8 mouse cellular contexts compared by ENCODE assay signal in genomic region chr1:172481540-172482280, GRCm38 (mm10). TPM values are rescaled to one million over a fixed set of nuclear protein-coding genes. Genes with fewer than 3 reads are reported as not detected.
DNase-seq lines count a peak whose midpoint lies in the region; ATAC-seq lines count a peak whose summit lies in the region.

Gene Igsf9 (plus strand): TSS chr1:172481788.

- H3K4me1 ChIP-seq in intestine, embryonic 15.5 days (replicated peaks) = peaks cover 41% of the 10 kb centered on the region

- H3K27ac ChIP-seq in intestine, embryonic 15.5 days = peak within 1 kb of the TSS; percentile 91

- no peaks in the 10 kb centered on the region for H3K9me3 ChIP-seq in intestine, embryonic 15.5 days

- peak; percentile 93 for ATAC-seq in intestine, embryonic 15.5 days
- peak; percentile 86 for ATAC-seq in megakaryocyte-erythroid progenitor cell, adult 5-6 weeks (replicated peaks; ENCODE audit: low FRiP score, low TSS enrichment, poor library complexity, severe bottlenecking)

- H3K27me3 ChIP-seq in intestine, embryonic 15.5 days (replicated peaks) = no peaks in the 10 kb centered on the region

- peak; percentile 82 to 89 for DNase-seq in adrenal gland, adult (ENCODE audit: inconsistent age in 2 of 2, low spot score in 1 of 2)
- DNase-seq in embryo, embryonic 11 days = peak; percentile 98
- peak; percentile 76 to 88 for DNase-seq in gastrocnemius, postnatal 4 days (ENCODE audit: low spot score in 2 of 2)
- DNase-seq in left cerebral cortex, postnatal 14 days (ENCODE audit: low spot score in 2 of 2) = peak; percentile 95 to 96
- DNase-seq in right cerebral cortex, postnatal 25 days = peak; percentile 93
- peak; percentile 84 to 88 for DNase-seq in urinary bladder, postnatal 36 days (ENCODE audit: low spot score in 2 of 2)

- intact Hi-C loops in left cerebral cortex, postnatal 14 days (cut with DNase I) = no loop called here

- peak within 1 kb of the TSS; percentile 85 for H3K4me2 ChIP-seq in intestine, embryonic 15.5 days (replicated peaks)

- no peaks in the 10 kb centered on the region for H3K36me3 ChIP-seq in intestine, embryonic 15.5 days

- under 1% methylated on average over 38 of the region's 38 CpGs for WGBS in intestine, embryonic 15.5 days

- H3K9ac ChIP-seq in intestine, embryonic 15.5 days = peak within 1 kb of the TSS; percentile 63

- peak within 1 kb of the TSS; percentile 53 for H3K4me3 ChIP-seq in intestine, embryonic 15.5 days (replicated peaks)

RNA-seq across cellular contexts. Expression of gene Igsf9, which starts in this region (rescaled TPM):
- 1 to 10 TPM; 1.7 to 2.3 TPM for total RNA-seq in gastrocnemius, postnatal 4 days (2021)
- 68.7 and 77.8 TPM in 2 replicates for polyA plus RNA-seq in intestine, embryonic 15.5 days (2015; fragmentation: Nextera tagmentation; extraction: Ambion mirVana)
- total RNA-seq in left cerebral cortex, postnatal 14 days (2021) = 10 to 100 TPM; 10.9 to 15.2 TPM
- not detected in 2 replicates for total RNA-seq in megakaryocyte-erythroid progenitor cell, adult 5-6 weeks (2014; fragmentation: Nextera tagmentation)
- 0.09 TPM in 1 of 2 replicates, not detected in the other for total RNA-seq in megakaryocyte-erythroid progenitor cell, adult 5-6 weeks (2017)

Comparison
In these comparisons a context has a peak if more than half of its experiments do, and no peak if none do; other contexts are left out.
1. Peak in every context shown above with its lines: DNase-seq, ATAC-seq, H3K4me3 ChIP-seq and H3K27ac ChIP-seq.
2. Peak in ATAC-seq in megakaryocyte-erythroid progenitor cell, adult 5-6 weeks; RNA of the gene not detected or under 1 TPM.